Mouse (Mus musculus) spleen, adult 2 months (tissue): ENCODE results near the gene Spg20.

Source experiments
- CTCF ChIP-seq: fragments of 200-500 bp; IDR thresholded peaks from 2 replicates; pipeline ENCODE4 v1.5.1; 2011; ENCODE audit warnings: mild to moderate bottlenecking, inconsistent platforms; ENCODE audit not compliant: insufficient read depth, insufficient read length, insufficient replicate concordance; ENCODE audit errors: extremely low read depth
- POLR2A ChIP-seq: fragments of 200-500 bp; IDR thresholded peaks from 2 replicates; pipeline ENCODE4 v1.6.1; 2011; ENCODE audit warnings: low read depth, low read length, inconsistent platforms

DNA sequence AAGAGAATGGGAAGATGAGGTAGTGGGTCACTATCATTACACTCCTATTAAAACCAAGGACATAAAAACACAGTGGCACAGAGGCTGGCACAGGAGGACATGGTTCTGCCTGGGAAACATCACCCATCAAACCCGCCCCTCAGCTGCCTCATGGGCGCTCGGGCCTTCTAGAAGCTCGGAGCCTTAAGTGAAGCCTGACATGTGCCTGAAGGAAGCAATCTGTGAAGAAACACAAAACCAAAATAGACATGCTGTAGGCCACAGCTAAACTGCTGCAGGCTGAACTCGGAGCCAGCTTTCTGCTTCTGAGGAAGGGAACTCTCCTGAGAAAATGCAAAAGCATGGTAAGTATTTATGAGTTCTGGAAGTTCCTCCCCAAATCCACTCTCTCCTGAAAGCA lies 25.0 kb upstream of the Spg20 start:
- TF ChIP-seq CTCF: no peak
- TF ChIP-seq POLR2A: no peak
